Mouse (Mus musculus): ENCODE results near the gene Adra1d.

Gene Adra1d

DNA sequence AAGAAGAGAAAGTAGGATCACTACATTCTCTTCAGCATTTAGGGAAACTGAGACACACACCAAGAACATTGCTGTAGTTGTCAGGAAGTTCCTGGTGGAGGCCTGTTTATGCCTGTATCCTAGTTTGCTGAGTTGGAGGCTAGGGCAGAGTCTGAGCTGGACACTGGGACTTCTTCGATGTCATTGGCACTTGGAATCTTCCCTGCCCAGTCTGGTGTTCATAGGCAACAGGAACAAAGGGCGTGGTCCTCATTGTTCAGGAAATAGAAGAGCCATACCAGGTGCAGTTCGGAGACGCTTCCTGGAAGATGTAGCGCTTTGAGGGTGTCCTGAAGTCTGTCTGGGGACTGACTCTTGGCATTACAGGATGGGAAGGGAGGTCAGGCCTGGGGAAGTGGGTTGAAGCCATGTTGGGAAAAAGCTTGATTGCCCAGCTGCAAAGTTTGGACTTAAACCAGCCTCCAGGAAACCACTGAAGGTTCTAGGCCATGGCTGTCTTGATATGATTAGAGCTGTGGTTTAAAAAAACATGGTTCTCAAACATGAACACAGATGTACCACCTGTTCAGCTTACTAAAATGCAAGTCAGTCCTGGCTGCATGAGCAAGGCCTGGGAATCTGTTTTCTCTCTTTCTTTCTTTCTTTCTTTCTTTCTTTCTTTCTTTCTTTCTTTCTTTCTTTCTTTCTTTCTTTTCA lies 65.8 kb downstream of the Adra1d start:
- DNase-seq (ENCODE audit: low spot score) = no peak

Measured in left cerebral cortex, adult 11 months (tissue).